Mouse (Mus musculus) ovary, adult 18-20 months (tissue): ENCODE measurements around the gene Dsp.

Experiments used
- DNase-seq: peaks from one replicate; pipeline ENCODE4 v3.0.0; 2022; ENCODE audit warnings: low spot score, mixed read lengths

The Dsp gene

GRCm38 (mm10) chr13:38193406-38193805 is 42.3 kb downstream of the Dsp start:
- no peak for DNase-seq

- no peak for DNase-seq
Measured at GRCm38 (mm10) chr13:38201413-38201812, 50.3 kb downstream of the Dsp start.

- DNase-seq = no peak
Measured at GRCm38 (mm10) chr13:38204171-38204570, 53.1 kb downstream of the Dsp start.

- DNase-seq = peak; percentile 84
Measured at GRCm38 (mm10) chr13:38204702-38205482, 53.8 kb downstream of the Dsp start, which contains the start of gene Snrnp48. Snrnp48 (plus strand) TSS chr13:38204938.

- DNase-seq = no peak
Measured at GRCm38 (mm10) chr13:38211122-38211521, 60.0 kb downstream of the Dsp start.

- DNase-seq = no peak
Measured at GRCm38 (mm10) chr13:38218686-38219085, 67.6 kb downstream of the Dsp start.

GRCm38 (mm10) chr13:38220331-38220730 is 69.2 kb downstream of the Dsp start:
- no peak for DNase-seq

GRCm38 (mm10) chr13:38230177-38230821 is 79.2 kb downstream of the Dsp start:
- no peak for DNase-seq

GRCm38 (mm10) chr13:38232411-38232810 is 81.3 kb downstream of the Dsp start:
- no peak for DNase-seq

GRCm38 (mm10) chr13:38232856-38233625 is 81.9 kb downstream of the Dsp start:
- DNase-seq = no peak

GRCm38 (mm10) chr13:38234651-38235050 is 83.6 kb downstream of the Dsp start:
- no peak for DNase-seq

- DNase-seq = no peak
Measured at GRCm38 (mm10) chr13:38235370-38235769, 84.3 kb downstream of the Dsp start.

GRCm38 (mm10) chr13:38248151-38248550 is 97.1 kb downstream of the Dsp start:
- DNase-seq = no peak
